Mouse (Mus musculus) cortical plate, adult 2 months (tissue): ENCODE measurements at regions not wholly inside any gene's neighbourhood (a gene's known extent, or its start where the extent isn't known, plus 50 kb on each side); places are given as distances from the start of the nearest gene placed in this dataset.

Source experiments
- CTCF ChIP-seq: fragments of 200-500 bp; IDR thresholded peaks from 2 replicates; pipeline ENCODE4 v1.5.1; 2011; ENCODE audit warnings: mild to moderate bottlenecking, control low read depth, low read length; ENCODE audit not compliant: insufficient read depth; ENCODE audit errors: extremely low read depth
- POLR2A ChIP-seq: fragments of 200-500 bp; IDR thresholded peaks from 2 replicates; pipeline ENCODE4 v1.6.1; 2011; ENCODE audit warnings: mild to moderate bottlenecking, low read length, control low read depth; ENCODE audit not compliant: insufficient read depth; ENCODE audit errors: extremely low read depth

DNA sequence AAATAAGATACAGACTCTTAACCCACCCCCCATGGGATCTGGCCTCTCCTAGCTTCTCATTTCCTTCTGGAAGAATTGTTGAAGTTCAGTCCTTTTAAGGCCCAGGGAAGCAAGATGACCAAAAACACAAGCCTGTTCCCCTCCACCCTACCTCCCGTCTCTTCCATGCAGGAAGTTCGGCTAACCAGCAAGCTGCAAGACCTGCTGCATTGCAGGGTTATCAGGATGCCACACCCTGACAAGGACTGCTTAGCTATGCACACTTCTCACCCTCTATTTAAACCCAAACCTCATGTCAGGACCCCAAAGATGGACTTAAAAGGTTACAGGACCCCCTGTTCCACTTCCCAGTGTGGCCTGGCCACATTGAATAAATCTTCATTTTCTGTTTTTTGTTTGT, 119.2 kb upstream of the Lemd2 start:
- TF ChIP-seq CTCF, result no peak
- no peak for TF ChIP-seq POLR2A
